Mouse (Mus musculus): ENCODE data around the gene Gfra1.

DNA sequence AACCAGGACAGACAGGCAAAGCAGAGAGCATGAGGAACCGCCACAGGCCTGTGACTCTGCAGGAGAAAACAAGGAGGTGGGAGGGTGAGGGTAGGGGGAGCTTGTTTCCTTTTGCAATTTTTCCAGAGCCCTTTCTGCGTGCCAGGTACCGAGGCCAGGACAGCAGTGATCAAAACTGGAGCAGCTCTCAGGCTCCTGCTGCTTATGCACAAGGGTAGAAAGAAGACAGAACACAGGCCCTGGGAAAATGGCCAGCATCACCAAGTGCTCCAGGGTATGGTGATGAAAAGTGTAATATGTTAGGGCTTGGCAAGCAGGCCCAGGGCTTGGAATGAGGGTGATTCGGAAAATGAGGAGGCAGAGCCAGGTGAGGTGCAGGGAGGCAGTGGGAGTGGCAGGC lies 269.2 kb downstream of the Gfra1 start:
- TF ChIP-seq CTCF (IDR thresholded peaks at IDR 0.05; ENCODE audit: low read depth, low read length) = no peak
- no peak for TF ChIP-seq POLR2A (IDR thresholded peaks at IDR 0.05; ENCODE audit: borderline replicate concordance, low read depth, low read length)

Measured in bone marrow macrophage, adult 2 months (primary cell).